Mouse (Mus musculus) heart, embryonic 16.5 days (tissue): ENCODE measurements around the gene Chid1. TPM values are rescaled to one million over a fixed set of nuclear protein-coding genes. Genes with fewer than 3 reads are reported as not detected.
A peak's percentile ranks its signal among the peaks of the same experiment; 100 is the strongest.

Experiments used
- ATAC-seq: fragments of 200-750 bp; cut with Nextera tagmentation; replicated peaks from 2 replicates; pipeline ENCODE4 v1.8.0; 2017; ENCODE audit warnings: moderate number of reproducible peaks; ENCODE audit not compliant: insufficient read depth, low FRiP score; ENCODE audit errors: extremely low read depth
- H3K27ac ChIP-seq: fragments of 300-500 bp; sonication (generic); 2 replicates; pipeline ENCODE4 v1.5.1; 2014; ENCODE audit warnings: mild to moderate bottlenecking, low read length, control low read depth, moderate library complexity
- H3K27me3 ChIP-seq: fragments of 300-500 bp; sonication (generic); 2 replicates; pipeline ENCODE4 v1.6.1; 2014; ENCODE audit warnings: low read length, mixed read lengths; ENCODE audit not compliant: control insufficient read depth, insufficient read depth
- H3K36me3 ChIP-seq: fragments of 300-500 bp; sonication (generic); 2 replicates; pipeline ENCODE4 v1.6.1; 2014; ENCODE audit not compliant: control insufficient read depth, insufficient read depth
- H3K4me1 ChIP-seq: fragments of 300-500 bp; sonication (generic); 2 replicates; pipeline ENCODE4 v1.6.1; 2014; ENCODE audit warnings: low read length, mixed read lengths; ENCODE audit not compliant: control insufficient read depth, insufficient read depth
- H3K4me2 ChIP-seq: fragments of 300-500 bp; sonication (generic); 2 replicates; pipeline ENCODE4 v1.6.1; 2014; ENCODE audit warnings: low read depth, mild to moderate bottlenecking, control low read depth, low read length
- H3K4me3 ChIP-seq: fragments of 300-500 bp; sonication (generic); 2 replicates; pipeline ENCODE4 v1.5.1; 2014; ENCODE audit warnings: mild to moderate bottlenecking, control low read depth, low read length
- H3K9ac ChIP-seq: fragments of 300-500 bp; sonication (generic); 2 replicates; pipeline ENCODE4 v1.6.1; 2014; ENCODE audit warnings: low read length, control low read depth
- H3K9me3 ChIP-seq: fragments of 300-500 bp; sonication (generic); replicated peaks from 2 replicates; pipeline ENCODE4 v1.6.1; 2016; ENCODE audit warnings: low read length; ENCODE audit not compliant: control insufficient read depth
- WGBS: fragments of 180-500 bp; shearing (Covaris S2); extraction: QIAGEN DNeasy Blood & Tissue Kit; methylation state at CpG from one replicate; pipeline ENCODE4 v1.1.7; 2014; 5-methylcytosine and 5-hydroxymethylcytosine counted together
- polyA plus RNA-seq: library from polyadenylated mRNA; unstranded; fragments of >200 nt; fragmentation: Nextera tagmentation; extraction: Ambion mirVana; gene quantifications from 2 replicates; pipeline ENCODE4 v1.2.1, GENCODE M21; 2015

Chid1 gene
- polyA plus RNA-seq, 1 experiment from 2014 or later: 33.3 TPM

DNA sequence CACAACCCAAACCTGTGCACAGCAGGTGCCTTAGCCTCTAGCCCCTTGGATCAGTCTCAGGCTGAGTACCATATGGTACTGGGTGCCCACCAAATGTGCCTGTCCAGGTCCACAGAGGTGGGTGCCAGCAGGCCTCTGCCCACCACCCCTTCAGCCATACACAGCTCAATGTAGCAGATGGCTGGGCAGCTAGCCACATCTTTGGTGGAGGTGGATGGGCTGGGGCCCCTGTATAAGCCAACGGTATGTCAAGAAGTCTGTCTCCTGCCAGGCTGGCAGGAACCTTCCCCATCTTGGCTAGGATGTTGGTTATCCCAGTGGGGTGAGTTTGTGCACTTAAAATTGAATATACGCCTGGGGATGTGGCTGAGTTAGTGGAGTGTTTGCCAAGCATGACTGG, 54.1 kb downstream of the Chid1 start:
- Histone ChIP-seq H3K27ac (no peak overlapping the region), H3K4me1 (peaks cover 18% of the 10 kb centered on the region), H3K4me3 (no peak overlapping the region), H3K27me3 (no peaks in the 10 kb centered on the region), H3K36me3 (no peaks in the 10 kb centered on the region; the same call in 1 of the 2 replicates), H3K9ac (no peak overlapping the region), H3K4me2 (no peak overlapping the region), H3K9me3 (no peaks in the 10 kb centered on the region)
- 90% methylated on average over 2 of the region's 2 CpGs for WGBS
- no peak for ATAC-seq

DNA sequence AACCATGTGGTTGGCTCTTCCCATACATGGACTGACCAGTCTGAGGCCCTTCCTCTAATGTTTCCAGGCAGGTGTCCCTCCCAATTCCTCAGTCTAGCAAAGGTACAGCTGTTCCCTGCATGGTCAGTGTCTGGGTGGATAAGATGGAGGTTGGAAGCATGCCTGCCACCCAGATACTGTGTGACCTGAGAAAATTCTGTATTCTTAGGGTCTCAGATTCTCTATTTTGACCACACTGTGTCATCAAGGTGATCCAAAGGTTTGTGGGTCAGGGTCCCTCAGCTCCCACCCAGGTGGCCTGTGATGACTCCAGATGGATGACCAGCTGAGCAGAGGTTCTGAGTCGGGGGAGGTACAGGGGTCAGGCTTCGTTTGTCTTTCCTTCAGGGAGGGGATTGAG, 54.5 kb downstream of the Chid1 start:
- no peak overlapping the region for H3K4me3 ChIP-seq
- H3K36me3 ChIP-seq: no peaks in the 10 kb centered on the region; the same call in 1 of the 2 replicates
- no peak overlapping the region for H3K4me2 ChIP-seq
- H3K4me1 ChIP-seq: peaks cover 21% of the 10 kb centered on the region
- H3K9ac ChIP-seq: no peak overlapping the region
- no peak for ATAC-seq
- no peak overlapping the region for H3K27ac ChIP-seq
- 75% methylated on average over 2 of the region's 2 CpGs for WGBS
- no peaks in the 10 kb centered on the region for H3K9me3 ChIP-seq
- no peaks in the 10 kb centered on the region for H3K27me3 ChIP-seq

DNA sequence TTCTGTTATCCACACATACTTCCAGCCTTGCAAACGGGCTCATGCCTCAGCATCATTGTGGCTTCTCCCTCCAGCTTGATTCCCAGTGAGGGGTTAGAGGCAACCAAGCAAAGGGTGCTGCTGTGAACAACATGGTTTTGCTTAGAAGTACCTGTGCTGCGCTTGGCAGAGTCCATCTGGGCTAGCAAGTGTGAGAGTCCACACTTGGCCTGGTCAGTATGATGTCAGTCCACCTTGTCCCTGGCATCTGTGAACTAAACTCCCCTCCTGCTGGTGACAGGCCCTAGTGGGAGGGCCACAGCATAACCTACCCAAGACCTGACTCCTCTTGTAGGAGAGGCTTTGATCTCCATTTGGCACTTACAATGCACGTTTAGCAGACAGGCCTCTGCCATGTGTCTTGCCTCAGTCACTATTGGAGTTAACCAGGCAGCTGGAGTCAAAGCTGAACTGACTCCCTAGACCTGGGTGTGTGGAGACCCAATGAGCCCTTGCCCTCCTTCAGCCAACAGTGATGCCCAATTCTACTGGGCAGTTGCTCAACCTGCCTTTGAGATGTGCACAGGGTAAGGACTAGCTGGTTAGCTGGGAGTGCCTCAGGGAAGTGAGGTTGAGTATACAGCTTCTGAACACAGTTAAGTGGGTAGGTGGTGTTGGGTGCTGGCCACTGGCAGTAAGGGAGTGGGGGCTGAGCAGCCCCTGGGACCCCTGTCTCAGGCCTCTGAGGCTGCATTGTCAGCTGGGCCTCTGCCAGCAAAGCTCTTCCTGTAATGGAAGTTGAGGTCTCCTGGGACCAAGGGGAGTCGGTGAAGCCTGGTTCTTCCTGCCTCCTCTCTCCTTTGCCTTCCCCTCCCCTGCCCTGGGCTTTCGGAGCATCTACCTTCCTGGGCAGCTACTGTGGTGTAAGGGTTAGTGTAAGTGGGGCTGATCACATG, 55.2 kb downstream of the Chid1 start:
- ATAC-seq: no peak
- no peak overlapping the region for H3K9ac ChIP-seq
- WGBS: 70% methylated on average over 5 of the region's 5 CpGs
- no peak overlapping the region for H3K4me2 ChIP-seq
- no peak overlapping the region for H3K27ac ChIP-seq
- H3K27me3 ChIP-seq: no peaks in the 10 kb centered on the region
- H3K4me1 ChIP-seq: peaks cover 21% of the 10 kb centered on the region
- no peak overlapping the region for H3K4me3 ChIP-seq
- no peaks in the 10 kb centered on the region for H3K9me3 ChIP-seq
- no peaks in the 10 kb centered on the region; the same call in 1 of the 2 replicates for H3K36me3 ChIP-seq

DNA sequence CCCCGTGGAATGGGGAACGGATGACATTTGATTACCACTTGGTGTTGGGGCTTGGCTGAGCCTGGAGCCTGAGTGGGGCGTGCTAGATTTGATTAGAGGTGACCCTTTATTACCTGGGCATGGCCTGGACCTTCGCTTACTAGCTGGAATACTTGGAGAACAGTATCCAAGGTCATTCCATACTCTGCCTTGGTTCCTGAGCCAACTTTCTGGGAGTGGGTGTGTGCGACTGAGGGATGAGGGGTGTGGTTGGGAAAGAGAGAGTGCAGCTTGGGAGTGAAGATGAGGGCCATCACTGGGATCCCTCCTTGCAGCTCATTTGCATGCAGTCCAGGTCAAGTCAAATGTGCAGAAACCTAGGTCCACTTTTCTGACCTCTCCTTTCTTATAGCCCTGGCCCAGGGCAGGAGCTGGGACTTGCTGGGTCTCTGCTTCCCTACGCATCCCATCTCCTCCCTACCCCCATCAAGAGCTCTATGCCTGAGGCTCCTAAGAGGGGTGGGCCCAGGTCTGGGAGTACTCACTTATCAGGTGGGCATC, 56.5 kb downstream of the Chid1 start:
- Histone ChIP-seq H3K4me1 (peaks cover 26% of the 10 kb centered on the region), H3K4me3 (no peak overlapping the region), H3K27ac (no peak overlapping the region), H3K4me2 (no peak overlapping the region), H3K27me3 (no peaks in the 10 kb centered on the region), H3K9ac (no peak overlapping the region), H3K9me3 (no peaks in the 10 kb centered on the region), H3K36me3 (no peaks in the 10 kb centered on the region; the same call in 1 of the 2 replicates)
- WGBS: 76% methylated on average over 6 of the region's 6 CpGs
- no peak for ATAC-seq

DNA sequence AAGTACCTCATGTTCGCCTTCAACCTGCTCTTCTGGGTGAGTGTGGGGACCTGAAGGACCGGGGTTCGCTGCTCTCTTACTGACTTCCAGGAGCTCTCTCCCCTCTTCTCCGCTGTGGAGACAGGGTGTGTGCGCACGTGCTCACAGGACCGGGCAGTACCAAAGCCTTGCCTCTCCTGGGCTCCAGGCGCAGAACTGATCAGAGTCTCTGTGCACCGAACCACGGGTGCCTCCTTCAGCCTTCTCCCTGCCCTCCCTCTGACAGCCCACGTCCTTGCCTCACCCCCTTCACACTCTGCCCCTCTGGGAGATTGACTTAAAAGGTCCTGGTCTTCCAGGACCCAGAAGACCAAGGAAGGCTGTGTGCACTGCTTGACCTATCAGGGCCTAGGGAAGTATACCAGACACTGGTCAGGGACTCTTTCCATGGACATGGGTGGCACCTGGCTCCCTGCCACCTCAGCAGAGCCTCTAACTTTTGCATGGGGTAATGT, 57.1 kb downstream of the Chid1 start:
- Histone ChIP-seq H3K4me2 (peak overlapping the region; percentile 99), H3K27me3 (no peaks in the 10 kb centered on the region), H3K4me1 (peaks cover 32% of the 10 kb centered on the region), H3K36me3 (no peaks in the 10 kb centered on the region; the same call in 1 of the 2 replicates), H3K27ac (no peak overlapping the region), H3K9ac (peak overlapping the region; percentile 75), H3K9me3 (no peaks in the 10 kb centered on the region), H3K4me3 (peak overlapping the region; percentile 65)
- 22% methylated on average over 11 of the region's 11 CpGs for WGBS
- no peak for ATAC-seq

DNA sequence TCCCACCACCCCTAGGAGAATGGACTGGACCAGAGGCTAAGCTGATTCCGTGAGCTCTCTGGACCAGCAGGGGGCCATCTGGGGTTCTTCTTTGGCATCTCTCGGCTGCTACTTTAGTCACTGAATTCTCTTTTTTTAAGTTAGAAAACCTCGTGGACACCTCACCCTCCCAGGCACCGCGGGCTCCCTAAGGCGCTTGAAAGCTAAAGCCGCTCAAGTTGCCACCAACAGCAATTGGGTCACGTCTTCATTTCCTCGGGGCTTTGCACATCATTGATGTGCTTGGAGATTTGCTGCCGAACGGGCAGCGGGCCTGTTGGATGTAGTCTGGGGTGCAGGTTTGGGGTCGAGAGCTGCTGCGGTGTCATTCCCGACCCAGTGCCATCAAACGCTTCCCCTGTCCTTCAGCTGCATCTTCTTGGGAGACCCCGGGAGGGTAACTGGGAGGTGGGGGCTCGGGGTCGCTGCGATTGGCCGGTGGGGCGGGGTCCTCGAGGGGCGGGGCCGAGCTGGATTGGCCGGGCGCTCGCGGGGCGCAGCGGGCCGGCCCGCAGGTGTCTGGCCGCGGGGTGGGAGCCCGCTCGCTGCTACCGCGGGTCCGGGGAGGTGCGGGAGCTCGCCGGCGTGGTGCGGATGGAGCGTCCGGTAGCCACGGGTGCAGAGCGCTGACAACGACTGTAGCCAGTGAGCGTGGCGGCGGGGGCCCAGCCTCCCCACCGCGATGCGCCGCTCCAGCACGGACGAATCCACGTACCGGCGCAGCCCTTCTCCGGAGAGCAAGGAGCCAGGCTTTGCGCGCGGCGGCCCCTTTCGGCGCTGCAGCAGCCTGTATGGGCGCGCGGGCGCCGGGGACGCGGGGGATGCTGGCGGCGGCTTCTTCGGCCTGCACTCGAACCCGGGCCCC, 57.9 kb downstream of the Chid1 start:
- ATAC-seq: no peak
- WGBS: 1% methylated on average over 81 of the region's 81 CpGs
- Histone ChIP-seq H3K27ac (no peak overlapping the region), H3K27me3 (no peaks in the 10 kb centered on the region), H3K4me3 (peak overlapping the region; percentile 65), H3K36me3 (no peaks in the 10 kb centered on the region; the same call in 1 of the 2 replicates), H3K4me2 (peak overlapping the region; percentile 99), H3K9me3 (no peaks in the 10 kb centered on the region), H3K4me1 (peaks cover 40% of the 10 kb centered on the region), H3K9ac (peak overlapping the region; percentile 75)

DNA sequence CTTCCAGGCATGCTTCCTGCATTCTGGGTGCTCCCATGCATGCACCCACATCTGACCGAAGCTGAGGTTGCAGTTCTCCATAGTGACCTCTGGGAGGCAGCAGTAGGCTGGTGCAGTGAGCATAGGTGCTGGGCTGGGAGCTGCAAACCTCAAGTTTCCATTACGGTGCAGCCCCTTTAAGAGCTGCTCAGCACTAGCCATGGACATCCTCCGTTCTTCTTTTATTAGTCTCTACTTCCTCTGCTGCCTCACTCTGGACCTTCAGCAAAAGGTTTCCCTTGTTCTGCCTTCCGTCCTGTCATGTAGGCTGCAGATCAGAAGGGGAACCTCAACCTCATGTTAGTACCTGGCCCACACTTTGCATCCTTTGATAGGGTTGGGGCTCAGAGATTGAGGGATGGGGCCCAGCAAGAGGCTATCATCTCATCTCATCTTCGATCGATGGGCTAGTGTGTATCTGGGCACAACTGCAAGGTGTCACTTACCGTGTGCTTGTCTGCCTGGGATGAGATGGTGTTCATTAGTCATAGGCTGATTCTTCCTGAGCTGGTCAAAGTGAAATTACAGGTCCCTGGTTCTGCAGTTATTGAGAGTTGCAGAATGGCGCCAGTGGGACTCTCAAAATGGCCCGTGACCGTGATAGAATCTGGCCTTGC, 58.7 kb downstream of the Chid1 start:
- peak; percentile 19; the same call in 1 of the 2 replicates for ATAC-seq

DNA sequence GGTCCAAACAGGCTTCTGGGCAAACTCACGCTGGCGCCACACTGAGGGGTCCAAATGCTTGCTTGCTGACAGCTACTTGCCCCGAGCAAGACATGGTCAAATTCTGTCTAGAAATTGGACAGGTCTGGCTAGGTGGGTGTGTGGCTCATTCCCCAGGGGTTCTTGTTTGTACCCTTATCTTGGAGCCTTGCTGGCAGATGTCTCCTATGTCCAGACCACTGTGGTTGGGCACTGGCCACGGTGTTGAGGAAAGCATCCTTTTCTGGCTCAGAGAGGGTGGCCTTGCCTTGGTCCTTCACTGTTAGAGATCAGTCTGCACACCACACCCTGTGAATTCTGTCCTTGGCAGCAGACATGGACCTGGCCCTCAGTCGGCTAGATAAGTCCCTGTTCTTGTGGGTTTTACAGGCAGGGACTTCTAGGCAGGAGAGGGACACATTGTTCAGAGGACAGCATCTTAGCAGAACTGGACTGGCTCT, 61.3 kb downstream of the Chid1 start:
- peak overlapping the region; percentile 62; the same call in 1 of the 2 replicates for H3K9ac ChIP-seq
- peak overlapping the region; percentile 96 for H3K27ac ChIP-seq
- no peak for ATAC-seq
- WGBS: 45% methylated on average over 5 of the region's 5 CpGs
- no peaks in the 10 kb centered on the region for H3K27me3 ChIP-seq
- H3K9me3 ChIP-seq: no peaks in the 10 kb centered on the region
- H3K4me1 ChIP-seq: peaks cover 61% of the 10 kb centered on the region
- H3K36me3 ChIP-seq: no peaks in the 10 kb centered on the region
- H3K4me2 ChIP-seq: 0 out of 2 replicates have a peak overlapping the region, but pooled peaks have one; percentile 89
- H3K4me3 ChIP-seq: no peak overlapping the region

More for the DNA sequence above, 58.7 kb downstream of the Chid1 start:
- H3K27me3 ChIP-seq: no peaks in the 10 kb centered on the region
- peaks cover 46% of the 10 kb centered on the region for H3K4me1 ChIP-seq
- H3K27ac ChIP-seq: no peak overlapping the region
- H3K36me3 ChIP-seq: no peaks in the 10 kb centered on the region
- H3K4me3 ChIP-seq: peak overlapping the region; percentile 65; the same call in 1 of the 2 replicates
- H3K9ac ChIP-seq: no peak overlapping the region
- H3K4me2 ChIP-seq: peak overlapping the region; percentile 99
- no peaks in the 10 kb centered on the region for H3K9me3 ChIP-seq
- WGBS: 7% methylated on average over 10 of the region's 10 CpGs
